Mouse (Mus musculus) brain, adult 2 months (tissue): ENCODE measurements around the gene Cadm3.
A peak's percentile ranks its signal among the peaks of the same experiment; 100 is the strongest.

Source experiments
- DNase-seq: peaks from one replicate; pipeline ENCODE4 v3.0.0; 2011; ENCODE audit warnings: low read depth, low spot score

Gene Cadm3

GRCm38 (mm10) chr1:173367356-173368046, at the start of gene Cadm3:
Gene Cadm3 (minus strand): TSS chr1:173367695.
- peak; percentile 95 for DNase-seq

- DNase-seq = no peak
Measured at GRCm38 (mm10) chr1:173414631-173415030, 47.1 kb upstream of the Cadm3 start.

- no peak for DNase-seq
Measured at GRCm38 (mm10) chr1:173411863-173412262, 44.4 kb upstream of the Cadm3 start.

GRCm38 (mm10) chr1:173409066-173409465, 41.6 kb upstream of the Cadm3 start:
- DNase-seq = no peak

- no peak for DNase-seq
Measured at GRCm38 (mm10) chr1:173404696-173405309, 37.3 kb upstream of the Cadm3 start.

GRCm38 (mm10) chr1:173398323-173398970, 31.0 kb upstream of the Cadm3 start:
- peak; percentile 81 for DNase-seq

- DNase-seq = peak; percentile 51
Measured at GRCm38 (mm10) chr1:173391754-173392153, 24.3 kb upstream of the Cadm3 start.

GRCm38 (mm10) chr1:173389901-173390401, 22.5 kb upstream of the Cadm3 start:
- DNase-seq = peak; percentile 99

- DNase-seq = no peak
Measured at GRCm38 (mm10) chr1:173389431-173389830, 21.9 kb upstream of the Cadm3 start.

GRCm38 (mm10) chr1:173381436-173381835, 13.9 kb upstream of the Cadm3 start:
- peak; percentile 65 for DNase-seq

- DNase-seq = peak; percentile 91
Measured at GRCm38 (mm10) chr1:173377380-173378112, 10.1 kb upstream of the Cadm3 start.

- DNase-seq = no peak
Measured at GRCm38 (mm10) chr1:173374020-173374419, 6.5 kb upstream of the Cadm3 start.

- peak; percentile 95 for DNase-seq
Measured at GRCm38 (mm10) chr1:173371586-173371985, 4.1 kb upstream of the Cadm3 start.

GRCm38 (mm10) chr1:173370456-173370855, 3.0 kb upstream of the Cadm3 start:
- DNase-seq = no peak

- DNase-seq = peak; percentile 72
Measured at GRCm38 (mm10) chr1:173369611-173370010, 2.1 kb upstream of the Cadm3 start.

GRCm38 (mm10) chr1:173366701-173367355, 667 bp downstream of the Cadm3 start:
- DNase-seq = peak; percentile 84

GRCm38 (mm10) chr1:173365970-173366409, 1.5 kb downstream of the Cadm3 start:
- peak; percentile 91 for DNase-seq

GRCm38 (mm10) chr1:173364125-173364800, 3.2 kb downstream of the Cadm3 start:
- peak; percentile 97 for DNase-seq

GRCm38 (mm10) chr1:173363436-173363835, 4.1 kb downstream of the Cadm3 start:
- peak; percentile 77 for DNase-seq

- DNase-seq = no peak
Measured at GRCm38 (mm10) chr1:173361651-173362050, 5.8 kb downstream of the Cadm3 start.
